In the genomic region with DNA sequence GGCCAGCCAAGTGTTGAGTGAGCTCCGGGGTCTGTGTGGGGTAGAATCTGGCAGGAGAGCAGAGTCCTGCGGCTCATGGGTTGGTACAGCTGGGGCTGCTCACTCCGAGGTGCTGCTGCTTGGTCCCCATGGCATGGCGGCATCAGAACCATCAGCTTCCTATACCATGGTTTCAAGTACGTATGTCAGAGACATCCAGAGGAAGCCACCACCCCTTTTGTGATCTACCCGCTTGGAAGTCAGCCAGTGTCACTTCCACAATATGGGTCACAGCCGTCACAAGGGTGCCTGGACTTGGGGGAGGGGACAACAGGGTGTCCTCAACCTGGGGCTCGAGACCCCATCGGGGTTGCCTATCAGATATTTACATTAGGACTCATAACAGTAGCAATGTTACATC, we compare ENCODE assay signal across 23 mouse cellular contexts. TPM values are rescaled to one million over a fixed set of nuclear protein-coding genes. Genes with fewer than 3 reads are reported as not detected.
A peak's percentile ranks its signal among the peaks of the same experiment; 100 is the strongest.
DNase-seq lines count a peak whose midpoint lies in the region; ATAC-seq lines count a peak whose summit lies in the region.
"Had no signal": no experiment of that assay in that cellular context is flagged by ENCODE, and none has a peak within 500 bp of the region (broad histone marks: within the 10 kb centered on the region; RNA-seq: fewer than 3 reads in every experiment).

No protein-coding gene starts in this region.

- H3K27ac ChIP-seq in hindbrain, embryonic 15.5 days (replicated peaks): no peak overlapping the region
- no peak overlapping the region for H3K27ac ChIP-seq in hindbrain, embryonic 11.5 days (ENCODE audit: low read depth, low read length)
- H3K27ac ChIP-seq: embryonic facial prominence, embryonic 12.5 days; hindbrain, embryonic 13.5 days; liver, embryonic 12.5 days; midbrain, embryonic 13.5 days had no signal

- peaks cover 1% of the 10 kb centered on the region; the same call in 1 of the 2 replicates for H3K27me3 ChIP-seq in hindbrain, embryonic 15.5 days
- no peaks in the 10 kb centered on the region for H3K27me3 ChIP-seq in hindbrain, embryonic 11.5 days (ENCODE audit: control insufficient read depth, insufficient read depth, low read length)

- H3K9ac ChIP-seq in hindbrain, embryonic 15.5 days: no peak overlapping the region
- no peak overlapping the region for H3K9ac ChIP-seq in hindbrain, embryonic 11.5 days (ENCODE audit: low read depth, low read length)
- H3K9ac ChIP-seq: embryonic facial prominence, embryonic 12.5 days; hindbrain, embryonic 13.5 days; liver, embryonic 12.5 days; midbrain, embryonic 13.5 days had no signal

- no peak overlapping the region for H3K4me2 ChIP-seq in hindbrain, embryonic 15.5 days
- H3K4me2 ChIP-seq in hindbrain, embryonic 11.5 days (replicated peaks; ENCODE audit: low read depth, low read length): no peak overlapping the region
- H3K4me2 ChIP-seq: embryonic facial prominence, embryonic 12.5 days; hindbrain, embryonic 13.5 days; liver, embryonic 12.5 days; midbrain, embryonic 13.5 days had no signal

- no peaks in the 10 kb centered on the region for H3K36me3 ChIP-seq in hindbrain, embryonic 15.5 days
- no peaks in the 10 kb centered on the region for H3K36me3 ChIP-seq in hindbrain, embryonic 11.5 days (ENCODE audit: control insufficient read depth, insufficient read depth, low read length)
- H3K36me3 ChIP-seq: embryonic facial prominence, embryonic 12.5 days; G1E; hindbrain, embryonic 13.5 days; liver, embryonic 12.5 days; midbrain, embryonic 13.5 days had no signal

- 71% methylated on average over 9 of the region's 9 CpGs for WGBS in hindbrain, embryonic 15.5 days
- WGBS in hindbrain, embryonic 11.5 days: 82% methylated on average over 9 of the region's 9 CpGs

- no peak for DNase-seq in hindbrain, embryonic 11.5 days (ENCODE audit: low spot score)
- DNase-seq in thymus, postnatal 0 days (ENCODE audit: low spot score): peak; percentile 23
- no peak for DNase-seq in thymus, adult 18-20 months
- no peak for DNase-seq in urinary bladder, adult 2 months (ENCODE audit: low spot score)
- DNase-seq: adrenal gland, postnatal 36 days; cerebellum, postnatal 25 days; kidney, postnatal 14 days; layer of hippocampus, adult 9-11 months; lung, postnatal 14 days; right cerebral cortex, postnatal 4 days had no signal

- 0 out of 2 replicates have a peak, but pooled peaks have one; percentile 42 for ATAC-seq in hindbrain, embryonic 15.5 days (ENCODE audit: low FRiP score, low read depth)
- no peak for ATAC-seq in hindbrain, embryonic 11.5 days (ENCODE audit: low FRiP score)
- ATAC-seq in monocyte, adult 5-6 weeks (replicated peaks; ENCODE audit: insufficient number of reproducible peaks, low FRiP score, low TSS enrichment, poor library complexity, severe bottlenecking): peak; percentile 90
- ATAC-seq in frontal cortex, adult (ENCODE audit: low TSS enrichment): no peak
- ATAC-seq: intestine, embryonic 16.5 days; liver, embryonic 12.5 days; midbrain, embryonic 13.5 days had no signal

- no peaks in the 10 kb centered on the region for H3K9me3 ChIP-seq in hindbrain, embryonic 15.5 days
- H3K9me3 ChIP-seq in hindbrain, embryonic 11.5 days (ENCODE audit: control insufficient read depth, low read length): no peaks in the 10 kb centered on the region
- H3K9me3 ChIP-seq: embryonic facial prominence, embryonic 12.5 days; G1E; hindbrain, embryonic 13.5 days; liver, embryonic 12.5 days; midbrain, embryonic 13.5 days had no signal

- no peak overlapping the region for H3K4me3 ChIP-seq in hindbrain, embryonic 15.5 days
- H3K4me3 ChIP-seq in hindbrain, embryonic 11.5 days (ENCODE audit: low read depth, low read length): no peak overlapping the region
- H3K4me3 ChIP-seq: embryonic facial prominence, embryonic 12.5 days; hindbrain, embryonic 13.5 days; liver, embryonic 12.5 days; midbrain, embryonic 13.5 days had no signal

- H3K4me1 ChIP-seq in hindbrain, embryonic 15.5 days (replicated peaks): no peaks in the 10 kb centered on the region
- H3K4me1 ChIP-seq in hindbrain, embryonic 11.5 days (replicated peaks; ENCODE audit: control insufficient read depth, insufficient read depth, low read length): no peaks in the 10 kb centered on the region
- H3K4me1 ChIP-seq: hindbrain, embryonic 13.5 days; midbrain, embryonic 13.5 days had no signal

RNA-seq across cellular contexts. Expression of a gene that starts 7.3 kb away (rescaled TPM):
- 2.4 and 2.6 TPM in 2 replicates for polyA plus RNA-seq in hindbrain, embryonic 15.5 days (2015; fragmentation: Nextera tagmentation; extraction: Ambion mirVana)
- polyA plus RNA-seq in hindbrain, embryonic 11.5 days (2014; fragmentation: Nextera tagmentation; extraction: Ambion mirVana): 1.8 and 2.4 TPM in 2 replicates
- polyA plus RNA-seq in thymus, postnatal 0 days (2015; fragmentation: Nextera tagmentation; extraction: Ambion mirVana): 2.6 and 2.8 TPM in 2 replicates
- total RNA-seq in monocyte, adult 5-6 weeks (2017): 0.21 to 3.7 TPM (median 2.1 TPM) in 3 replicates
- polyA plus RNA-seq in urinary bladder, adult 2 months (2012; rRNA removed): 8.6 and 9.5 TPM in 2 replicates
- total RNA-seq: G1E had no signal
- polyA plus RNA-seq: G1E had no signal

RNA-seq across cellular contexts. Expression of a gene that starts 32.3 kb away (rescaled TPM):
- polyA plus RNA-seq in hindbrain, embryonic 15.5 days (2015; fragmentation: Nextera tagmentation; extraction: Ambion mirVana): 14.7 and 15.5 TPM in 2 replicates
- polyA plus RNA-seq in hindbrain, embryonic 11.5 days (2014; fragmentation: Nextera tagmentation; extraction: Ambion mirVana): 7.8 and 9.1 TPM in 2 replicates
- 3.9 and 4.0 TPM in 2 replicates for polyA plus RNA-seq in thymus, postnatal 0 days (2015; fragmentation: Nextera tagmentation; extraction: Ambion mirVana)
- total RNA-seq in monocyte, adult 5-6 weeks (2017): 0.29 to 1.2 TPM (median 0.75 TPM) in 3 replicates
- 21.0 and 21.6 TPM in 2 replicates for polyA plus RNA-seq in urinary bladder, adult 2 months (2012; rRNA removed)
- polyA plus RNA-seq: G1E had no signal

RNA-seq across cellular contexts. Expression of a gene that starts 36.9 kb away (rescaled TPM):
- 21.5 and 42.1 TPM in 2 replicates for polyA plus RNA-seq in hindbrain, embryonic 15.5 days (2015; fragmentation: Nextera tagmentation; extraction: Ambion mirVana)
- 34.6 and 34.7 TPM in 2 replicates for polyA plus RNA-seq in hindbrain, embryonic 11.5 days (2014; fragmentation: Nextera tagmentation; extraction: Ambion mirVana)
- polyA plus RNA-seq in thymus, postnatal 0 days (2015; fragmentation: Nextera tagmentation; extraction: Ambion mirVana): 55.2 TPM in 2 replicates
- total RNA-seq in monocyte, adult 5-6 weeks (2017): 19.9 to 42.9 TPM (median 22.6 TPM) in 3 replicates
- polyA plus RNA-seq in urinary bladder, adult 2 months (2012; rRNA removed): 8.0 and 9.2 TPM in 2 replicates
- total RNA-seq: G1E had no signal
- polyA plus RNA-seq: C2C12, G1E had no signal

RNA-seq across cellular contexts. Expression of a gene that starts 45.2 kb away (rescaled TPM):
- 0.68 TPM in 1 of 2 replicates, not detected in the other for polyA plus RNA-seq in hindbrain, embryonic 15.5 days (2015; fragmentation: Nextera tagmentation; extraction: Ambion mirVana)
- polyA plus RNA-seq in hindbrain, embryonic 11.5 days (2014; fragmentation: Nextera tagmentation; extraction: Ambion mirVana): not detected in 2 replicates
- polyA plus RNA-seq in thymus, postnatal 0 days (2015; fragmentation: Nextera tagmentation; extraction: Ambion mirVana): 3.3 and 5.1 TPM in 2 replicates
- not detected in 3 replicates for total RNA-seq in monocyte, adult 5-6 weeks (2017)
- 1.3 and 2.1 TPM in 2 replicates for polyA plus RNA-seq in urinary bladder, adult 2 months (2012; rRNA removed)
- total RNA-seq: G1E; gastrocnemius, postnatal 4 days; left cerebral cortex, postnatal 14 days had no signal
- polyA plus RNA-seq: embryonic facial prominence, embryonic 12.5 days; G1E; heart, embryonic 14.5 days; hindbrain, embryonic 13.5 days; midbrain, embryonic 13.5 days had no signal

Comparison
In these comparisons a context has a peak if more than half of its experiments do, and no peak if none do; other contexts are left out.
1. ATAC-seq: peak in hindbrain, embryonic 15.5 days (single experiment) and monocyte, adult 5-6 weeks (single experiment); none in hindbrain, embryonic 11.5 days (single experiment) and frontal cortex, adult (single experiment).